Comparison of ENCODE assay signal across 12 mouse cellular contexts in genomic region chr2:84037304-84037703, GRCm38 (mm10). TPM values are rescaled to one million over a fixed set of nuclear protein-coding genes. Genes with fewer than 3 reads are reported as not detected.
DNase-seq lines count a peak whose midpoint lies in the region; ATAC-seq and TF ChIP-seq lines count a peak whose summit lies in the region.
"Had no signal": no experiment of that assay in that cellular context is flagged by ENCODE, and none has a peak within 500 bp of the region (broad histone marks: within the 10 kb centered on the region; RNA-seq: fewer than 3 reads in every experiment).

No protein-coding gene starts in this region.

- no peak overlapping the region for H3K4me3 ChIP-seq in CH12.LX (replicated peaks in 1 of 3; ENCODE audit: low read depth in 2 of 3, low read length in 2 of 3, poor library complexity in 1 of 3)
- H3K4me3 ChIP-seq in liver, embryonic 16.5 days (ENCODE audit: low read depth, low read length): no peak overlapping the region
- no peak overlapping the region for H3K4me3 ChIP-seq in forebrain, embryonic 11.5 days (ENCODE audit: low read depth, low read length)
- H3K4me3 ChIP-seq in midbrain, embryonic 10.5 days: no peak overlapping the region
- H3K4me3 ChIP-seq: embryonic facial prominence, embryonic 13.5 days; heart, embryonic 15.5 days; neural tube, embryonic 12.5 days had no signal

- H3K4me1 ChIP-seq in CH12.LX (ENCODE audit: control insufficient read depth in 1 of 2, insufficient read depth in 2 of 2): no peaks in the 10 kb centered on the region
- H3K4me1 ChIP-seq in liver, embryonic 16.5 days (ENCODE audit: control insufficient read depth, low read depth, low read length): no peaks in the 10 kb centered on the region; the same call in 1 of the 2 replicates
- H3K4me1 ChIP-seq in forebrain, embryonic 11.5 days (replicated peaks; ENCODE audit: control insufficient read depth, insufficient read depth, low read length): no peaks in the 10 kb centered on the region
- H3K4me1 ChIP-seq in midbrain, embryonic 10.5 days: no peaks in the 10 kb centered on the region
- H3K4me1 ChIP-seq: embryonic facial prominence, embryonic 13.5 days; heart, embryonic 15.5 days; neural tube, embryonic 12.5 days had no signal

- in situ Hi-C loops in CH12.LX (cut with MboI; ENCODE audit: low pct_ligation_motif_present, low pct_unique_long_range_greater_than_20kb, low sequenced_read_pairs): loop anchor here (25.0 kb wide), 1 partner anchor 400 kb away; the partner anchor contains the start of gene Calcrl

- no peak for TF ChIP-seq POLR2A in CH12.LX (IDR thresholded peaks at IDR 0.05; ENCODE audit: low read depth, low read length)

- no peak overlapping the region for H3K9ac ChIP-seq in CH12.LX (ENCODE audit: insufficient read depth, low read depth)
- no peak overlapping the region for H3K9ac ChIP-seq in liver, embryonic 16.5 days (ENCODE audit: low read depth, low read length)
- no peak overlapping the region for H3K9ac ChIP-seq in forebrain, embryonic 11.5 days (ENCODE audit: low read length)
- H3K9ac ChIP-seq: embryonic facial prominence, embryonic 13.5 days; heart, embryonic 15.5 days; neural tube, embryonic 12.5 days had no signal

- no peaks in the 10 kb centered on the region for H3K79me2 ChIP-seq in CH12.LX (replicated peaks; ENCODE audit: control insufficient read depth, extremely low read depth, insufficient read depth, poor library complexity, severe bottlenecking)

- peak; percentile 74 for TF ChIP-seq RAD21 in CH12.LX (IDR thresholded peaks at IDR 0.05; ENCODE audit: low read depth, low read length)

- peak; percentile 13 for DNase-seq in kidney, adult 9 months
- no peak for DNase-seq in kidney, adult 18-20 months
- DNase-seq in CH12.LX (ENCODE audit: extremely low read depth) (no peak), adipocyte (ENCODE audit: low spot score) (peak; percentile 78)
- no peak for DNase-seq in cerebellum, adult 11 months
- DNase-seq in forebrain, embryonic 11.5 days (ENCODE audit: low spot score): no peak
- no peak for DNase-seq in midbrain, embryonic 10.5 days (ENCODE audit: low spot score)
- DNase-seq: left cerebral cortex, postnatal 4 days had no signal

- ATAC-seq in liver, embryonic 16.5 days (ENCODE audit: low read depth): peak; percentile 54
- no peak for ATAC-seq in forebrain, embryonic 11.5 days (replicated peaks; ENCODE audit: low FRiP score)

- H3K27ac ChIP-seq in CH12.LX (ENCODE audit: insufficient read depth, low read depth): no peak overlapping the region
- H3K27ac ChIP-seq in liver, embryonic 16.5 days (ENCODE audit: low read length): no peak overlapping the region
- H3K27ac ChIP-seq in forebrain, embryonic 11.5 days (ENCODE audit: low read depth, low read length): no peak overlapping the region
- no peak overlapping the region for H3K27ac ChIP-seq in midbrain, embryonic 10.5 days (replicated peaks)
- H3K27ac ChIP-seq: embryonic facial prominence, embryonic 13.5 days; heart, embryonic 15.5 days; neural tube, embryonic 12.5 days had no signal

- peak in 1 of 2 experiments; percentile 63; a peak in 2 of 4 replicates for TF ChIP-seq CTCF in CH12.LX (conservative IDR thresholded peaks at IDR 0.05 in 1 of 2, IDR thresholded peaks at IDR 0.05 in 1 of 2; ENCODE audit: low read depth in 2 of 2, low read length in 2 of 2)

- TF ChIP-seq EP300 in CH12.LX (IDR thresholded peaks at IDR 0.05; ENCODE audit: low read length): no peak

- dilution Hi-C loops in CH12.LX (cut with MboI; ENCODE audit: extremely low pct_ligation_motif_present, extremely low pct_unique_long_range_greater_than_20kb, low sequenced_read_pairs): no loop called here

- H3K4me2 ChIP-seq in CH12.LX (ENCODE audit: insufficient read depth, low read depth, poor library complexity, severe bottlenecking): no peak overlapping the region
- no peak overlapping the region for H3K4me2 ChIP-seq in liver, embryonic 16.5 days (ENCODE audit: low read depth, low read length)
- no peak overlapping the region for H3K4me2 ChIP-seq in forebrain, embryonic 11.5 days (ENCODE audit: low read depth, low read length, severe bottlenecking)
- H3K4me2 ChIP-seq: embryonic facial prominence, embryonic 13.5 days; heart, embryonic 15.5 days; neural tube, embryonic 12.5 days had no signal

- 5% methylated on average over 4 of the region's 4 CpGs for WGBS in liver, embryonic 16.5 days (ENCODE audit: insufficient replicate concordance)
- WGBS in forebrain, embryonic 11.5 days: 39% methylated on average over 4 of the region's 4 CpGs
- 28% methylated on average over 4 of the region's 4 CpGs for WGBS in midbrain, embryonic 10.5 days

- no peaks in the 10 kb centered on the region for H3K36me3 ChIP-seq in CH12.LX (replicated peaks in 1 of 2; ENCODE audit: control insufficient read depth in 1 of 2, insufficient read depth in 1 of 2, low read length in 1 of 2)
- no peaks in the 10 kb centered on the region for H3K36me3 ChIP-seq in liver, embryonic 16.5 days (ENCODE audit: control insufficient read depth, insufficient read depth)
- no peaks in the 10 kb centered on the region for H3K36me3 ChIP-seq in forebrain, embryonic 11.5 days (ENCODE audit: control insufficient read depth, insufficient read depth, low read length)
- no peaks in the 10 kb centered on the region for H3K36me3 ChIP-seq in midbrain, embryonic 10.5 days
- H3K36me3 ChIP-seq: embryonic facial prominence, embryonic 13.5 days; heart, embryonic 15.5 days; neural tube, embryonic 12.5 days had no signal

- H3K9me3 ChIP-seq in CH12.LX (replicated peaks; ENCODE audit: low read length): no peaks in the 10 kb centered on the region
- H3K9me3 ChIP-seq in liver, embryonic 16.5 days (replicated peaks; ENCODE audit: control insufficient read depth, low read length): no peaks in the 10 kb centered on the region
- no peaks in the 10 kb centered on the region for H3K9me3 ChIP-seq in forebrain, embryonic 11.5 days (ENCODE audit: control insufficient read depth, low read length)
- no peaks in the 10 kb centered on the region for H3K9me3 ChIP-seq in midbrain, embryonic 10.5 days (replicated peaks)
- H3K9me3 ChIP-seq: embryonic facial prominence, embryonic 13.5 days; heart, embryonic 15.5 days; neural tube, embryonic 12.5 days had no signal

- no peaks in the 10 kb centered on the region for H3K27me3 ChIP-seq in CH12.LX (replicated peaks)
- no peaks in the 10 kb centered on the region for H3K27me3 ChIP-seq in liver, embryonic 16.5 days (ENCODE audit: control insufficient read depth, insufficient read depth, low read depth, low read length)
- no peaks in the 10 kb centered on the region for H3K27me3 ChIP-seq in forebrain, embryonic 11.5 days (ENCODE audit: control insufficient read depth, insufficient read depth, low read length)
- H3K27me3 ChIP-seq in midbrain, embryonic 10.5 days (ENCODE audit: low read depth, poor library complexity, severe bottlenecking): no peaks in the 10 kb centered on the region
- H3K27me3 ChIP-seq: embryonic facial prominence, embryonic 13.5 days; heart, embryonic 15.5 days; neural tube, embryonic 12.5 days had no signal

TF ChIP-seq in CH12.LX, 34 proteins besides CTCF, POLR2A, EP300 and RAD21:
- peak; percentile 56 for TF ChIP-seq SMC3 (IDR thresholded peaks at IDR 0.05; ENCODE audit: low read depth, low read length)
- TF ChIP-seq ELF1 (IDR thresholded peaks at IDR 0.05; ENCODE audit: low read depth, low read length): no peak
- no peak for TF ChIP-seq ETS1 (conservative IDR thresholded peaks at IDR 0.05; ENCODE audit: low read depth, low read length)
- TF ChIP-seq POLR2AphosphoS2 (IDR thresholded peaks at IDR 0.05; ENCODE audit: low read depth, low read length): no peak
- no peak for TF ChIP-seq MEF2A (IDR thresholded peaks at IDR 0.05; ENCODE audit: borderline replicate concordance, low read depth, low read length)
- no peak for TF ChIP-seq ZMIZ1 (IDR thresholded peaks at IDR 0.05; ENCODE audit: low read depth, low read length)
- no peak for TF ChIP-seq ZNF384 (IDR thresholded peaks at IDR 0.05; ENCODE audit: low read depth, low read length)
TF ChIP-seq in CH12.LX: peak in this region for 1.

RNA-seq across cellular contexts. Expression of gene Gm13691, which starts 47.0 kb away (rescaled TPM):
- 0.04 TPM in 1 of 2 replicates, not detected in the other for total RNA-seq in CH12.LX (2012; rRNA removed)
- total RNA-seq in CH12.LX (2014; rRNA removed): 0.34 and 0.44 TPM in 2 replicates
- not detected in 2 replicates for polyA plus RNA-seq in CH12.LX (2012; ENCODE audit: insufficient read length, low read depth)
- not detected in 2 replicates for polyA plus RNA-seq in liver, embryonic 16.5 days (2015; fragmentation: Nextera tagmentation; extraction: Ambion mirVana)
- not detected in 2 replicates for polyA plus RNA-seq in forebrain, embryonic 11.5 days (2014; fragmentation: Nextera tagmentation; extraction: Ambion mirVana)
- polyA plus RNA-seq in midbrain, embryonic 10.5 days (2016; fragmentation: Nextera tagmentation; extraction: Ambion mirVana): not detected in 2 replicates
- polyA plus RNA-seq: embryonic facial prominence, embryonic 13.5 days; heart, embryonic 15.5 days; neural tube, embryonic 12.5 days had no signal

RNA-seq across cellular contexts. Expression of gene Gm13697, which starts 52.8 kb away (rescaled TPM):
- total RNA-seq in CH12.LX (2012; rRNA removed) (0.04 TPM in 1 of 2 replicates, not detected in the other), CH12.LX (2014; rRNA removed) (0.34 and 0.44 TPM in 2 replicates)
- polyA plus RNA-seq in CH12.LX (2012; ENCODE audit: insufficient read length, low read depth): not detected in 2 replicates
- polyA plus RNA-seq in liver, embryonic 16.5 days (2015; fragmentation: Nextera tagmentation; extraction: Ambion mirVana): not detected in 2 replicates
- not detected in 2 replicates for polyA plus RNA-seq in forebrain, embryonic 11.5 days (2014; fragmentation: Nextera tagmentation; extraction: Ambion mirVana)
- not detected in 2 replicates for polyA plus RNA-seq in midbrain, embryonic 10.5 days (2016; fragmentation: Nextera tagmentation; extraction: Ambion mirVana)
- polyA plus RNA-seq: embryonic facial prominence, embryonic 13.5 days; heart, embryonic 15.5 days; neural tube, embryonic 12.5 days had no signal

RNA-seq across cellular contexts. Expression of gene Gm13694, which starts 58.6 kb away (rescaled TPM):
- 0.04 TPM in 1 of 2 replicates, not detected in the other for total RNA-seq in CH12.LX (2012; rRNA removed)
- 0.34 and 0.44 TPM in 2 replicates for total RNA-seq in CH12.LX (2014; rRNA removed)
- not detected in 2 replicates for polyA plus RNA-seq in CH12.LX (2012; ENCODE audit: insufficient read length, low read depth)
- polyA plus RNA-seq in liver, embryonic 16.5 days (2015; fragmentation: Nextera tagmentation; extraction: Ambion mirVana): not detected in 2 replicates
- polyA plus RNA-seq in forebrain, embryonic 11.5 days (2014; fragmentation: Nextera tagmentation; extraction: Ambion mirVana): not detected in 2 replicates
- polyA plus RNA-seq in midbrain, embryonic 10.5 days (2016; fragmentation: Nextera tagmentation; extraction: Ambion mirVana): not detected in 2 replicates
- polyA plus RNA-seq: embryonic facial prominence, embryonic 13.5 days; heart, embryonic 15.5 days; neural tube, embryonic 12.5 days had no signal

Comparison
In these comparisons a context has a peak if more than half of its experiments do, and no peak if none do; other contexts are left out.
1. DNase-seq: peak in kidney, adult 9 months (single experiment) and adipocyte (single experiment); none in kidney, adult 18-20 months (single experiment), CH12.LX (single experiment), cerebellum, adult 11 months (single experiment), forebrain, embryonic 11.5 days (single experiment) and midbrain, embryonic 10.5 days (single experiment).